Mouse (Mus musculus) intestine, postnatal 0 days (tissue): ENCODE measurements at regions not wholly inside any gene's neighbourhood (a gene's known extent, or its start where the extent isn't known, plus 50 kb on each side); places are given as distances from the start of the nearest gene placed in this dataset.

Experiments used
- ATAC-seq: fragments of 200-750 bp; cut with Nextera tagmentation; 2 replicates; pipeline ENCODE4 v1.8.0; 2017; ENCODE audit warnings: mild to moderate bottlenecking, moderate TSS enrichment, moderate library complexity
- H3K27ac ChIP-seq: fragments of 300-500 bp; sonication (generic); 2 replicates; pipeline ENCODE4 v1.5.1; 2014; ENCODE audit warnings: mild to moderate bottlenecking, low read depth, low read length, moderate library complexity
- H3K27me3 ChIP-seq: fragments of 300-500 bp; sonication (generic); replicated peaks from 2 replicates; pipeline ENCODE4 v1.6.1; 2014; ENCODE audit warnings: low read length, mixed read lengths; ENCODE audit not compliant: control insufficient read depth, insufficient read depth
- H3K36me3 ChIP-seq: fragments of 300-500 bp; sonication (generic); 2 replicates; pipeline ENCODE4 v1.6.1; 2014; ENCODE audit warnings: mild to moderate bottlenecking, moderate library complexity; ENCODE audit not compliant: control insufficient read depth, insufficient read depth
- H3K4me1 ChIP-seq: fragments of 300-500 bp; sonication (generic); replicated peaks from 2 replicates; pipeline ENCODE4 v1.6.1; 2014; ENCODE audit warnings: antibody characterized with exemption, low read length, mixed read lengths; ENCODE audit not compliant: control insufficient read depth, insufficient read depth
- H3K4me2 ChIP-seq: fragments of 300-500 bp; sonication (generic); replicated peaks from 2 replicates; pipeline ENCODE4 v1.6.1; 2014; ENCODE audit warnings: low read depth, mild to moderate bottlenecking, moderate library complexity
- H3K4me3 ChIP-seq: fragments of 300-500 bp; sonication (generic); 2 replicates; pipeline ENCODE4 v1.5.1; 2014; ENCODE audit warnings: low read depth, low read length
- H3K9ac ChIP-seq: fragments of 300-500 bp; sonication (generic); 2 replicates; pipeline ENCODE4 v1.6.1; 2014; ENCODE audit warnings: mild to moderate bottlenecking, low read depth, low read length
- H3K9me3 ChIP-seq: fragments of 300-500 bp; sonication (generic); 2 replicates; pipeline ENCODE4 v1.6.1; 2016; ENCODE audit warnings: mixed run types; ENCODE audit not compliant: control insufficient read depth
- CTCF ChIP-seq: sonication (generic); IDR thresholded peaks from 2 replicates; pipeline ENCODE4 v1.5.1; 2016; ENCODE audit warnings: low read depth, mild to moderate bottlenecking, control low read depth, antibody characterized with exemption, moderate library complexity
- WGBS: fragments of 180-500 bp; shearing (Covaris S2); extraction: QIAGEN DNeasy Blood & Tissue Kit; methylation state at CpG from one replicate; pipeline ENCODE4 v1.1.7; 2014; 5-methylcytosine and 5-hydroxymethylcytosine counted together

GRCm38 (mm10) chr1:183826300-183826699 lies 186.8 kb upstream of the Dusp10 start:
- 27% methylated on average over 4 of the region's 4 CpGs for WGBS

GRCm38 (mm10) chr1:183845135-183845534 lies 168.0 kb upstream of the Dusp10 start:
- H3K4me2 ChIP-seq: no peak overlapping the region
- ATAC-seq: no peak
- TF ChIP-seq CTCF: no peak
- no peaks in the 10 kb centered on the region for H3K27me3 ChIP-seq
- no peaks in the 10 kb centered on the region for H3K9me3 ChIP-seq
- no peak overlapping the region for H3K9ac ChIP-seq
- no peak overlapping the region for H3K4me3 ChIP-seq
- no peaks in the 10 kb centered on the region for H3K36me3 ChIP-seq
- 68% methylated on average over 4 of the region's 4 CpGs for WGBS
- H3K4me1 ChIP-seq: no peaks in the 10 kb centered on the region
- H3K27ac ChIP-seq: no peak overlapping the region

More at GRCm38 (mm10) chr1:183826300-183826699, 186.8 kb upstream of the Dusp10 start:
- Histone ChIP-seq H3K9me3 (no peaks in the 10 kb centered on the region), H3K4me2 (no peak overlapping the region), H3K27me3 (no peaks in the 10 kb centered on the region), H3K27ac (no peak overlapping the region), H3K9ac (no peak overlapping the region), H3K36me3 (no peaks in the 10 kb centered on the region), H3K4me1 (no peaks in the 10 kb centered on the region), H3K4me3 (no peak overlapping the region)
- TF ChIP-seq CTCF: no peak
- no peak for ATAC-seq

GRCm38 (mm10) chr1:183853956-183854613 lies 159.0 kb upstream of the Dusp10 start:
- Histone ChIP-seq H3K4me1 (no peaks in the 10 kb centered on the region), H3K36me3 (no peaks in the 10 kb centered on the region), H3K27ac (no peak overlapping the region), H3K27me3 (no peaks in the 10 kb centered on the region), H3K4me3 (no peak overlapping the region), H3K4me2 (no peak overlapping the region), H3K9me3 (no peaks in the 10 kb centered on the region), H3K9ac (no peak overlapping the region)
- peak; percentile 42 for TF ChIP-seq CTCF
- no peak for ATAC-seq
- 72% methylated on average over 3 of the region's 3 CpGs for WGBS

- WGBS: 79% methylated on average over 4 of the region's 4 CpGs
- Histone ChIP-seq H3K9me3 (no peaks in the 10 kb centered on the region), H3K4me3 (no peak overlapping the region), H3K4me1 (no peaks in the 10 kb centered on the region), H3K27ac (no peak overlapping the region), H3K4me2 (no peak overlapping the region), H3K27me3 (no peaks in the 10 kb centered on the region), H3K36me3 (no peaks in the 10 kb centered on the region), H3K9ac (no peak overlapping the region)
- TF ChIP-seq CTCF: no peak
- no peak for ATAC-seq
Measured at GRCm38 (mm10) chr1:183865111-183865510, 148.0 kb upstream of the Dusp10 start.

- H3K27me3 ChIP-seq: no peaks in the 10 kb centered on the region
- H3K36me3 ChIP-seq: no peaks in the 10 kb centered on the region
- no peaks in the 10 kb centered on the region for H3K4me1 ChIP-seq
- H3K9me3 ChIP-seq: no peaks in the 10 kb centered on the region
- no peak overlapping the region for H3K4me2 ChIP-seq
- no peak for ATAC-seq
- no peak overlapping the region for H3K27ac ChIP-seq
- WGBS: 60% methylated on average over 3 of the region's 3 CpGs
- no peak for TF ChIP-seq CTCF
- no peak overlapping the region for H3K9ac ChIP-seq
- H3K4me3 ChIP-seq: no peak overlapping the region
Measured at GRCm38 (mm10) chr1:183865586-183865985, 147.5 kb upstream of the Dusp10 start.

- H3K27ac ChIP-seq: no peak overlapping the region
- no peak overlapping the region for H3K4me3 ChIP-seq
- no peaks in the 10 kb centered on the region for H3K9me3 ChIP-seq
- no peaks in the 10 kb centered on the region for H3K27me3 ChIP-seq
- no peak for TF ChIP-seq CTCF
- ATAC-seq: no peak
- H3K9ac ChIP-seq: no peak overlapping the region
- no peak overlapping the region for H3K4me2 ChIP-seq
- H3K4me1 ChIP-seq: no peaks in the 10 kb centered on the region
- WGBS: 94% methylated on average over 5 of the region's 5 CpGs
- no peaks in the 10 kb centered on the region for H3K36me3 ChIP-seq
Measured at GRCm38 (mm10) chr1:183868965-183869364, 144.1 kb upstream of the Dusp10 start.
